Mouse (Mus musculus): Measurements from ENCODE around the gene Frmd4a. TPM values are rescaled to one million over a fixed set of nuclear protein-coding genes. Genes with fewer than 3 reads are reported as not detected.

Frmd4a gene
- 16.8 and 18.2 TPM in 2 replicates for polyA plus RNA-seq (2015; fragmentation: Nextera tagmentation; extraction: Ambion mirVana)

DNA sequence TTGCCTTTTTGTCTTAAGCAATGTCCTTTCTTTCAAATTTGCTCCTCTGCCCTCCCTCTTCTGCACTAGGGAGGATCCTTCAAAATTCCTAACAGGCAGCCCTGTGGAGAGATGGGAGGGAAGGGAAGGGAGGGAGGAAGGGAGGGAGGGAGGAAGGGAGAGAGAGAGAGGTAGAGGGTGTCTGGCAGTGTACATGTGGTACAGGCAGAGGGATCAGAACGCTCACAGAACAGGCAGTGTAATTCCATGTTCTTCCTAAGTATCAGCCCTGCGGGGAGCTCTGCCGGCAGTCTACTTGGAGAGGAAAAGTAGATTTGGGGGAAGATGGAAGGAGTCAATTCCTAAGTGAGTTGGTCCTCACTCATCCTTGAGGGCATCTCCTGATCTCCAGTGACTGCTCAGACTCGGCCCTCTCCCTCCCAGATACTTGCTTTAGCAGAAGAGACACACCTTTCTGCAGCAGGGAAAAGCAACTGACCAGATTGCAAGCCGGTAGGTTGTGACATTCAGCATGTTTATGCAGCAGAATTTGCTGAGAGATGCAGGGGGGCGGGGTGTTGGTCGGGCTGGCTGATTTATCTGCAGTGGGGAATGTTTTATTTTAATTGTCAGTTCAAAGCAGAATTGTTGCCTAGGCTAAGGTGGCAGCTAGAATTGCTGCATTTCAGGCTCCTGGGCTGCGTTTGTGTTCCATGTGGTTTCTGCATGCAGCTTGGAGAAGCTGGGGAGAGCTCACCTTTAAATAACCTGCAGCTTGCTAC, at the start of gene Frmd4a:
Gene Frmd4a, plus strand, starts transcription at position 190 of the 761 bp plus-strand sequence.
- Histone ChIP-seq H3K27ac (no peak within 1 kb of the TSS), H3K4me2 (ENCODE audit: low read length) (peak within 1 kb of the TSS; percentile 18; the same call in 1 of the 2 replicates), H3K36me3 (ENCODE audit: insufficient read depth, low read length) (no peaks in the 10 kb centered on the region), H3K4me1 (replicated peaks; ENCODE audit: insufficient read depth, low read length) (no peaks in the 10 kb centered on the region), H3K9ac (ENCODE audit: low read depth, low read length) (no peak within 1 kb of the TSS), H3K9me3 (replicated peaks; ENCODE audit: low read length) (no peaks in the 10 kb centered on the region), H3K4me3 (replicated peaks; ENCODE audit: low read depth, low read length) (no peak within 1 kb of the TSS), H3K27me3 (ENCODE audit: insufficient read depth, low read length) (no peaks in the 10 kb centered on the region)
- no peak for TF ChIP-seq CTCF (IDR thresholded peaks at IDR 0.05; ENCODE audit: low read depth)
- 28% methylated on average over 8 of the region's 8 CpGs for WGBS
- DNase-seq (ENCODE audit: low spot score) = peak; percentile 17
- ATAC-seq (replicated peaks; ENCODE audit: low FRiP score, low read depth) = no peak

DNA sequence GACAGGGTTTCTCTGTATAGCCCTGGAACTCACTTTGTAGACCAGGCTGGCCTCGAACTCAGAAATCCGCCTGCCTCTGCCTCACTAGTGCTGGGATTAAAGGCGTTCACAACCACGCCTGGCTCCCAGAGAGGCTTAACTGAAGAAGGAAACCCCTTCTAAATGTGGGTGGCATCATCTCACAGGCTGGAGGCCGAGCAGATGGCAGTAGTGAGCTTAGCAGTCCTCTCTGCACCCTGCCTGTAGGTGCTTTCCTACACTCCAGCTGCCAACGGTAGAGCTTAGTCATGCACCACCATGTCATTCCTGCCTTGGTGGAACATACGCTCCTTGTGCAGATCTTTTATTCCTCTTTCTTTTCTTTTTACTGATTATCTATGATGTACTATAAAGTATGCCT, 28.6 kb upstream of the Frmd4a start:
- Histone ChIP-seq H3K4me2 (ENCODE audit: low read length) (no peak overlapping the region), H3K4me3 (replicated peaks; ENCODE audit: low read depth, low read length) (no peak overlapping the region)
- 90% methylated on average over 7 of the region's 7 CpGs for WGBS

DNA sequence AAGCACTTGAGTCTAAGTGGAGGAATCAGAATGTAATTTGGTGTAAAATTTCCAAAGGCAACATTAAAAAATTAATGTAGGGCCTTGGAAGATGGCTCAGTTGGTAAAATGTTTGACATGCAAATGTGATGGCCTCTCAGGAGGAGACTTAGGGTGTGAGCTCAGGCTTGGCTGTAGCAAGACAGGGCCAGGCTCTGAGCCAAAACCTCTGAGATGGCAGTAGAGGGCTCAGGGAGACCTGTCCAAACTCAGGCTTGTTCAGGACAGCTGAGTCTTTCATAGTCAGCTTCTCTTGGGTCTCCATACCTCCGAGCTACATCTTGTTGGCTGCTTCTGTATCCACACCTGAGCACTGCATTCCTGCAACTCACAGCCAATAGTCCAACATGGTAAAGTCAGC, 27.1 kb upstream of the Frmd4a start:
- no peaks in the 10 kb centered on the region for H3K36me3 ChIP-seq (ENCODE audit: insufficient read depth, low read length)
- H3K9me3 ChIP-seq (replicated peaks; ENCODE audit: low read length) = no peaks in the 10 kb centered on the region
- H3K27me3 ChIP-seq (ENCODE audit: insufficient read depth, low read length) = no peaks in the 10 kb centered on the region
- H3K4me3 ChIP-seq (replicated peaks; ENCODE audit: low read depth, low read length) = no peak overlapping the region
- no peak overlapping the region for H3K9ac ChIP-seq (ENCODE audit: low read depth, low read length)
- 57% methylated on average over 1 of the region's 1 CpGs for WGBS
- H3K4me2 ChIP-seq (ENCODE audit: low read length) = no peak overlapping the region
- ATAC-seq (replicated peaks; ENCODE audit: low FRiP score, low read depth) (no peak), DNase-seq (ENCODE audit: low spot score) (no peak)
- no peak overlapping the region for H3K27ac ChIP-seq
- H3K4me1 ChIP-seq (replicated peaks; ENCODE audit: insufficient read depth, low read length) = no peaks in the 10 kb centered on the region
- no peak for TF ChIP-seq CTCF (IDR thresholded peaks at IDR 0.05; ENCODE audit: low read depth)

More for the DNA sequence above, 28.6 kb upstream of the Frmd4a start:
- DNase-seq (ENCODE audit: low spot score) (no peak), ATAC-seq (replicated peaks; ENCODE audit: low FRiP score, low read depth) (no peak)
- TF ChIP-seq CTCF (IDR thresholded peaks at IDR 0.05; ENCODE audit: low read depth) = no peak
- Histone ChIP-seq H3K27ac (no peak overlapping the region), H3K9ac (ENCODE audit: low read depth, low read length) (no peak overlapping the region), H3K9me3 (replicated peaks; ENCODE audit: low read length) (no peaks in the 10 kb centered on the region), H3K4me1 (replicated peaks; ENCODE audit: insufficient read depth, low read length) (no peaks in the 10 kb centered on the region), H3K36me3 (ENCODE audit: insufficient read depth, low read length) (no peaks in the 10 kb centered on the region), H3K27me3 (ENCODE audit: insufficient read depth, low read length) (no peaks in the 10 kb centered on the region)

DNA sequence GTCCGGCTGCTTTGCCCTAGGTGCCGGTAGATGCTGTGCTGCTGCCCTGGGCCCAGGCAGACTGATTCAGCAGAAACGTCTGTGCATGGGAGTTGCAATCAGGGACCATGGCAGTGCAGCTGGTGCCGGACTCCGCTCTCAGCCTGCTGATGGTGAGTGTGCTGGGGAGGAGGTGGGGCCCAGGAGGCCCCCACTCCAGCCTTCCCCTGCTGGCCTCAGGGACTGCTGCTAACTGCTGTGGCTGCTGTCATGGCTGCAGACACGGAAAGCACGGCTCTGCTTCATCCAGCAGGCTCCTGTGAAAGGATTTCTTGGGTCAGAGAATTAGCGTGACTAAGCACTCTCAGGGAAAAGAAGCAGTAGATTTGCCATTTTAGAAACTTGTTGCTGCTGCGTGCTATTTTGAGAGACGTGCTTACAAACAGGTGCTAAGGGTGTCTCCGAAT, 937 bp downstream of the Frmd4a start:
- no peaks in the 10 kb centered on the region for H3K4me1 ChIP-seq (replicated peaks; ENCODE audit: insufficient read depth, low read length)
- TF ChIP-seq CTCF (IDR thresholded peaks at IDR 0.05; ENCODE audit: low read depth) = no peak
- 31% methylated on average over 11 of the region's 11 CpGs for WGBS
- peak overlapping the region; percentile 18; the same call in 1 of the 2 replicates for H3K4me2 ChIP-seq (ENCODE audit: low read length)
- H3K9ac ChIP-seq (ENCODE audit: low read depth, low read length) = no peak overlapping the region
- H3K9me3 ChIP-seq (replicated peaks; ENCODE audit: low read length) = no peaks in the 10 kb centered on the region
- DNase-seq (ENCODE audit: low spot score) (peak; percentile 12), ATAC-seq (replicated peaks; ENCODE audit: low FRiP score, low read depth) (0 out of 2 replicates have a peak, but pooled peaks have one; percentile 54)
- no peak overlapping the region for H3K4me3 ChIP-seq (replicated peaks; ENCODE audit: low read depth, low read length)
- H3K36me3 ChIP-seq (ENCODE audit: insufficient read depth, low read length) = no peaks in the 10 kb centered on the region
- no peak overlapping the region for H3K27ac ChIP-seq
- H3K27me3 ChIP-seq (ENCODE audit: insufficient read depth, low read length) = no peaks in the 10 kb centered on the region

DNA sequence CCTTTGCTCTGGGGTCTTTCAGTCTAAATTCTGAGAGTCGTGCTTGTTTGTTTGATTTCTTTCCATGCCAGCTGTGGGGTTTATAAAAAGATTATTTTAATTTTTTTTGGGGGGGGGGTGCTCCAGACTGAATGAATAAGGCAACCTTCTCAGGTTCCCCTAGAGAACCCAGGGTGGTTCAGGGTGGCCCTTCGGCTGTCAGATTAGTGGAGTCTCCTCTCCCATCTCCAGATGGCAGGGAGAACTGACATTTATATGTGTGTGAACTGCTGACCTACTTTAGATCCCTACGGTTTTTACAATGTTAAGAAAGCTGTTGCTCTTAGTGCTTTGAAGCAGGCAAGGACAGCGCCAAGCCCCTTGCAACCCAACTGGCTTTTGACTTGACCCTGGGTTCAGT, 1.4 kb downstream of the Frmd4a start:
- Histone ChIP-seq H3K27me3 (ENCODE audit: insufficient read depth, low read length) (no peaks in the 10 kb centered on the region), H3K4me2 (ENCODE audit: low read length) (0 out of 2 replicates have a peak overlapping the region, but pooled peaks have one; percentile 18), H3K9ac (ENCODE audit: low read depth, low read length) (no peak overlapping the region), H3K36me3 (ENCODE audit: insufficient read depth, low read length) (no peaks in the 10 kb centered on the region), H3K9me3 (replicated peaks; ENCODE audit: low read length) (no peaks in the 10 kb centered on the region), H3K4me3 (replicated peaks; ENCODE audit: low read depth, low read length) (no peak overlapping the region), H3K27ac (no peak overlapping the region), H3K4me1 (replicated peaks; ENCODE audit: insufficient read depth, low read length) (no peaks in the 10 kb centered on the region)
- WGBS = 32% methylated on average over 4 of the region's 4 CpGs
- DNase-seq (ENCODE audit: low spot score) (peak; percentile 2), ATAC-seq (replicated peaks; ENCODE audit: low FRiP score, low read depth) (no peak)
- no peak for TF ChIP-seq CTCF (IDR thresholded peaks at IDR 0.05; ENCODE audit: low read depth)

DNA sequence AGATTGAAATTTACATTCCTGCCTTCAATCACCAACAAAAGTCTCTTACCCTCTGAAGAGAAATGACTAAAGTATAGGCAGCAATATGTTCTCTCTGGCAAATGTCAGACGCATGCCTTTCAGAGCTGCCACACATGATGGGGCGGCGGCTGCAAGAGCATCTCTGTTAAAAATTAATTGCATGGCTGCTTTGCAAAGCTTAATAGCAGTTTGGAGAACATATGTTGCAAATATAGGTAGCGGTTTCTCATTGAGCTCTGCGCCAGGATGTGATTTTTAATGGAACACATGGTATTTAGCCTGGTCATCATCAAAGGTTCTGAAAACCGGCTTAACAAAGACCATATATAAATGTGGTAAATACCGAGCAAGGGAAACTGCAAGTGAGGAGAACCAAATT, 7.4 kb downstream of the Frmd4a start:
- DNase-seq (ENCODE audit: low spot score) (no peak), ATAC-seq (replicated peaks; ENCODE audit: low FRiP score, low read depth) (no peak)
- Histone ChIP-seq H3K4me2 (ENCODE audit: low read length) (no peak overlapping the region), H3K9ac (ENCODE audit: low read depth, low read length) (no peak overlapping the region), H3K36me3 (ENCODE audit: insufficient read depth, low read length) (no peaks in the 10 kb centered on the region), H3K9me3 (replicated peaks; ENCODE audit: low read length) (no peaks in the 10 kb centered on the region), H3K4me3 (replicated peaks; ENCODE audit: low read depth, low read length) (no peak overlapping the region), H3K4me1 (replicated peaks; ENCODE audit: insufficient read depth, low read length) (no peaks in the 10 kb centered on the region), H3K27me3 (ENCODE audit: insufficient read depth, low read length) (no peaks in the 10 kb centered on the region), H3K27ac (no peak overlapping the region)
- WGBS = 86% methylated on average over 7 of the region's 7 CpGs
- no peak for TF ChIP-seq CTCF (IDR thresholded peaks at IDR 0.05; ENCODE audit: low read depth)

All from kidney, postnatal 0 days (tissue).